Mouse (Mus musculus) liver, postnatal 0 days (tissue): Measurements from ENCODE around the gene Ptcd2.

ENCODE experiments used
- CTCF ChIP-seq: sonication (generic); IDR thresholded peaks from 2 replicates; pipeline ENCODE4 v1.5.1; 2016; ENCODE audit warnings: antibody characterized with exemption, low read depth
- EP300 ChIP-seq: IDR thresholded peaks from 2 replicates; pipeline ENCODE4 v1.6.1; 2016; ENCODE audit warnings: antibody characterized with exemption, low read depth, mild to moderate bottlenecking

- TF ChIP-seq CTCF (no peak), EP300 (no peak)
These were observed 14.4 kb upstream of the Ptcd2 start for GRCm38 (mm10) chr13:99358921-99359320.
